ENCODE assay signal across 17 mouse cellular contexts in the genomic region with DNA sequence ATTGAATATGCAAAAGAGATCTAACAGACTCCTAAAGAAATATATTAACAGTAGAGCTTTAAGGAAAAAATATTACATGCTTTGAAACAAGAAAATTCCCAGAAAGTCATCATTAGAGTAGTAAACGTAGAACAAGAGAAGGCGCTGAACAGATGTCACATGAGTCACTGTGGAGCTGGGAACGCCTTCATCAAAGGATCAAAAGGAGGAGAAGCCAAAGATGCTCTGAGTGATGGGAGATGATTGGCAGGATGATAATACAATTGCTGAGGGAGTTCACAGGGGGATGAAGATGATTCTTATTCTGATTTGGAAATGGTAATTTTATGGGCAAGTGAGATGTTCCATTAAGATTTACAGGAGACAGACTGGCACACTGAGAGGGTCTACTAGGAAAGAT.
"Had no signal": no experiment of that assay in that cellular context is flagged by ENCODE, and none has a peak within 500 bp of the region (broad histone marks: within the 10 kb centered on the region; RNA-seq: fewer than 3 reads in every experiment).

No protein-coding gene starts in this region.

- H3K36me3 ChIP-seq: lung, embryonic 15.5 days; midbrain, embryonic 13.5 days; midbrain, embryonic 15.5 days; neural tube, embryonic 12.5 days; stomach, embryonic 15.5 days had no signal

- H3K9ac ChIP-seq: lung, embryonic 15.5 days; midbrain, embryonic 13.5 days; midbrain, embryonic 15.5 days; neural tube, embryonic 12.5 days; stomach, embryonic 15.5 days had no signal

- ATAC-seq: lung, postnatal 0 days; midbrain, embryonic 13.5 days; midbrain, embryonic 15.5 days had no signal

- DNase-seq: lung, adult 2 months; lung, postnatal 14 days; lung, postnatal 36 days; right cerebral cortex, postnatal 14 days; thymus, adult 2 months; thymus, postnatal 25 days; thymus, postnatal 4 days had no signal

- H3K27me3 ChIP-seq: lung, embryonic 15.5 days; megakaryocyte, embryonic 14.5 days; midbrain, embryonic 13.5 days; midbrain, embryonic 15.5 days; neural tube, embryonic 12.5 days; stomach, embryonic 15.5 days had no signal

- H3K4me1 ChIP-seq: lung, embryonic 15.5 days; megakaryocyte, embryonic 14.5 days; midbrain, embryonic 13.5 days; midbrain, embryonic 15.5 days; neural tube, embryonic 12.5 days; stomach, embryonic 15.5 days had no signal

- H3K4me2 ChIP-seq: lung, embryonic 15.5 days; midbrain, embryonic 11.5 days; midbrain, embryonic 13.5 days; midbrain, embryonic 15.5 days; neural tube, embryonic 12.5 days; stomach, embryonic 15.5 days had no signal

- H3K9me3 ChIP-seq: lung, embryonic 15.5 days; midbrain, embryonic 13.5 days; midbrain, embryonic 15.5 days; neural tube, embryonic 12.5 days; stomach, embryonic 15.5 days had no signal

- H3K4me3 ChIP-seq: lung, embryonic 15.5 days; megakaryocyte, embryonic 14.5 days; midbrain, embryonic 13.5 days; midbrain, embryonic 15.5 days; neural tube, embryonic 12.5 days; stomach, embryonic 15.5 days had no signal

- H3K27ac ChIP-seq: lung, embryonic 15.5 days; macrophage; midbrain, embryonic 13.5 days; midbrain, embryonic 15.5 days; neural tube, embryonic 12.5 days; stomach, embryonic 15.5 days; stomach, postnatal 0 days had no signal
